Mouse (Mus musculus): ENCODE measurements around the gene Cldn2. TPM values are rescaled to one million over a fixed set of nuclear protein-coding genes. Genes with fewer than 3 reads are reported as not detected.

Gene Cldn2
- total and polyA plus RNA-seq, 2 experiments from 2014 or later = 3.2 to 4.0 TPM

GRCm38 (mm10) chrX:139814018-139814635 is 13.5 kb downstream of the Cldn2 start:
- Histone ChIP-seq H3K4me2 (ENCODE audit: low read depth, low read length) (no peak overlapping the region), H3K9ac (replicated peaks; ENCODE audit: low read length) (no peak overlapping the region), H3K27me3 (ENCODE audit: insufficient read depth, low read length) (no peaks in the 10 kb centered on the region), H3K4me1 (ENCODE audit: insufficient read depth, low read length) (no peaks in the 10 kb centered on the region), H3K4me3 (ENCODE audit: low read length) (no peak overlapping the region), H3K36me3 (ENCODE audit: insufficient read depth, low read length) (no peaks in the 10 kb centered on the region), H3K9me3 (ENCODE audit: low read length) (no peaks in the 10 kb centered on the region), H3K27ac (no peak overlapping the region)
- DNase-seq (ENCODE audit: low spot score) (no peak), ATAC-seq (no peak)
- no peak for TF ChIP-seq CTCF (IDR thresholded peaks at IDR 0.05; ENCODE audit: low read depth)
- 88% methylated on average over 8 of the region's 8 CpGs for WGBS

GRCm38 (mm10) chrX:139815201-139815600 is 14.6 kb downstream of the Cldn2 start:
- no peaks in the 10 kb centered on the region for H3K27me3 ChIP-seq (ENCODE audit: insufficient read depth, low read length)
- H3K4me2 ChIP-seq (ENCODE audit: low read depth, low read length) = no peak overlapping the region
- TF ChIP-seq CTCF (IDR thresholded peaks at IDR 0.05; ENCODE audit: low read depth) = no peak
- H3K4me3 ChIP-seq (ENCODE audit: low read length) = no peak overlapping the region
- no peaks in the 10 kb centered on the region for H3K4me1 ChIP-seq (ENCODE audit: insufficient read depth, low read length)
- ATAC-seq (no peak), DNase-seq (ENCODE audit: low spot score) (no peak)
- H3K36me3 ChIP-seq (ENCODE audit: insufficient read depth, low read length) = no peaks in the 10 kb centered on the region
- H3K9ac ChIP-seq (replicated peaks; ENCODE audit: low read length) = no peak overlapping the region
- H3K27ac ChIP-seq = no peak overlapping the region
- H3K9me3 ChIP-seq (ENCODE audit: low read length) = no peaks in the 10 kb centered on the region
- 72% methylated on average over 5 of the region's 5 CpGs for WGBS

- WGBS = 74% methylated on average over 1 of the region's 1 CpGs
- Histone ChIP-seq H3K4me1 (ENCODE audit: insufficient read depth, low read length) (no peaks in the 10 kb centered on the region), H3K36me3 (ENCODE audit: insufficient read depth, low read length) (no peaks in the 10 kb centered on the region), H3K4me2 (ENCODE audit: low read depth, low read length) (no peak overlapping the region), H3K27ac (no peak overlapping the region), H3K4me3 (ENCODE audit: low read length) (no peak overlapping the region), H3K27me3 (ENCODE audit: insufficient read depth, low read length) (no peaks in the 10 kb centered on the region), H3K9ac (replicated peaks; ENCODE audit: low read length) (no peak overlapping the region), H3K9me3 (ENCODE audit: low read length) (no peaks in the 10 kb centered on the region)
- ATAC-seq = no peak
- no peak for DNase-seq (ENCODE audit: low spot score)
- no peak for TF ChIP-seq CTCF (IDR thresholded peaks at IDR 0.05; ENCODE audit: low read depth)
Observed at GRCm38 (mm10) chrX:139825402-139825801, 24.8 kb downstream of the Cldn2 start.

DNA sequence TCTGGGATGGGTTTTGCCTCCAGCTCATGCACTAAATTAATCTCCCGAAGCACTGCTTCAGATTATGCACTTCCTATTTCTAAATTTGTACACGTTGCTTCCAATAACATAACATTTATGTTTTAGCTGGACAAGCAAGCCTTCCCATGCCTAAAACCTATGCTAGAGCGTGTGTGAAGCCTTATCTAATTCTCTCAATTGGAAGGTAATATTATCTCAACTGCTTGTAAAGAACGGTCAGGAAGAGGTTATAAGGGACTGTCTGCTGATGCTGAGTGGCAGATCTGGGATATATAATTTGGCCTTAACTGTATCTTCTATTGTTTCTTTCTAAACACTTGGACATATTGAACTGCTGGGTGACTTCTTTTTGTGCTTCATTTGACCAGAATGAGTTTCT is 26.3 kb downstream of the Cldn2 start:
- Histone ChIP-seq H3K27me3 (ENCODE audit: insufficient read depth, low read length) (no peaks in the 10 kb centered on the region), H3K4me1 (ENCODE audit: insufficient read depth, low read length) (no peaks in the 10 kb centered on the region), H3K9me3 (ENCODE audit: low read length) (no peaks in the 10 kb centered on the region), H3K4me2 (ENCODE audit: low read depth, low read length) (no peak overlapping the region), H3K36me3 (ENCODE audit: insufficient read depth, low read length) (no peaks in the 10 kb centered on the region), H3K9ac (replicated peaks; ENCODE audit: low read length) (no peak overlapping the region), H3K27ac (no peak overlapping the region), H3K4me3 (ENCODE audit: low read length) (no peak overlapping the region)
- no peak for TF ChIP-seq CTCF (IDR thresholded peaks at IDR 0.05; ENCODE audit: low read depth)
- no peak for DNase-seq (ENCODE audit: low spot score)
- no peak for ATAC-seq
- WGBS = 82% methylated on average over 4 of the region's 4 CpGs

- ATAC-seq (no peak), DNase-seq (ENCODE audit: low spot score) (no peak)
- Histone ChIP-seq H3K4me3 (ENCODE audit: low read length) (no peak overlapping the region), H3K36me3 (ENCODE audit: insufficient read depth, low read length) (no peaks in the 10 kb centered on the region), H3K9ac (replicated peaks; ENCODE audit: low read length) (no peak overlapping the region), H3K27me3 (ENCODE audit: insufficient read depth, low read length) (no peaks in the 10 kb centered on the region), H3K27ac (no peak overlapping the region), H3K4me2 (ENCODE audit: low read depth, low read length) (no peak overlapping the region), H3K4me1 (ENCODE audit: insufficient read depth, low read length) (no peaks in the 10 kb centered on the region), H3K9me3 (ENCODE audit: low read length) (no peaks in the 10 kb centered on the region)
- TF ChIP-seq CTCF (IDR thresholded peaks at IDR 0.05; ENCODE audit: low read depth) = no peak
- WGBS = 88% methylated on average over 6 of the region's 6 CpGs
Observed at GRCm38 (mm10) chrX:139828363-139829092, 27.9 kb downstream of the Cldn2 start.

DNA sequence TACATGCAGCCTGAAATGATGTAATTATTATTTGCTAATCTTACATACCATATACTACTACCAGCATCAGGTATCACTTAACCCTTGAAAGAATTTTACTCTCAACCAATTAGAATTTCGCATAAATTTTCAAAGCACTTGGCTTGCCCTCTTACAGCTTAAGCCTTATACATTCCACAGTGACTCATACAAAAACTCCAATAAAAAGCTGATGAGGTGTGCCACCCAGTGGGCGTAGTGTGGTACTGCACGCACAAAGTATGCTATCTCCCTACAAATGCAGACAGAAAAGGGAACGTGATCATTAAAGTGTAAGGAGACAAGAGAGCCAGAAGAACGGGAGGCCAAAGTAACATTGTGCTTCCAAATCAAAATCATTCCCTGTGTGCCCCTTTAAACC is 31.8 kb downstream of the Cldn2 start:
- DNase-seq (ENCODE audit: low spot score) = peak; percentile 69
- Histone ChIP-seq H3K9ac (replicated peaks; ENCODE audit: low read length) (no peak overlapping the region), H3K9me3 (ENCODE audit: low read length) (no peaks in the 10 kb centered on the region), H3K27ac (no peak overlapping the region), H3K4me3 (ENCODE audit: low read length) (no peak overlapping the region), H3K4me2 (ENCODE audit: low read depth, low read length) (no peak overlapping the region), H3K27me3 (ENCODE audit: insufficient read depth, low read length) (no peaks in the 10 kb centered on the region), H3K36me3 (ENCODE audit: insufficient read depth, low read length) (no peaks in the 10 kb centered on the region), H3K4me1 (ENCODE audit: insufficient read depth, low read length) (no peaks in the 10 kb centered on the region)
- no peak for ATAC-seq
- peak; percentile 78 for TF ChIP-seq CTCF (IDR thresholded peaks at IDR 0.05; ENCODE audit: low read depth)
- WGBS = 27% methylated on average over 5 of the region's 5 CpGs

DNA sequence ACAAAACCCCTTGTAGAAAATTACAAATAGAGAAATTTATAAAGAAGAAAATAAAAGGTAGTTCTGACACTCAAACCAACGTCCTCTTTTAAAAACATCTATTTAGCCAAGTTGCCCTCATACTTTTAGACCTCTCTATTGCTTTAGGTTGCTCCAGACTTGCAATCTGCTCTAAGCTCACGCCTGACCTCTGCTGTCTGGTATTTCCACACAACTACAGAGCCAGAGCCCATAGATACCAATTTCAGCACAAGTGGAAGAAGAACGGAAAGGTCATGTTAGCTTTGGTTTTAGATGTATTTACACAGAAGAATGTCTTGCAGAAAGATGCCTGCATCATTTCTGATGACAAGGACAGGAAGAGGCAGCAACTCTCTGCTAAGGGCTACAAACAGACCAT is 38.4 kb downstream of the Cldn2 start:
- no peaks in the 10 kb centered on the region for H3K4me1 ChIP-seq (ENCODE audit: insufficient read depth, low read length)
- H3K27me3 ChIP-seq (ENCODE audit: insufficient read depth, low read length) = no peaks in the 10 kb centered on the region
- DNase-seq (ENCODE audit: low spot score) (peak; percentile 17), ATAC-seq (no peak)
- no peak overlapping the region for H3K27ac ChIP-seq
- no peaks in the 10 kb centered on the region for H3K9me3 ChIP-seq (ENCODE audit: low read length)
- peak; percentile 48 for TF ChIP-seq CTCF (IDR thresholded peaks at IDR 0.05; ENCODE audit: low read depth)
- H3K36me3 ChIP-seq (ENCODE audit: insufficient read depth, low read length) = no peaks in the 10 kb centered on the region
- H3K9ac ChIP-seq (replicated peaks; ENCODE audit: low read length) = no peak overlapping the region
- 48% methylated on average over 3 of the region's 3 CpGs for WGBS
- no peak overlapping the region for H3K4me2 ChIP-seq (ENCODE audit: low read depth, low read length)
- H3K4me3 ChIP-seq (ENCODE audit: low read length) = no peak overlapping the region
